Mouse (Mus musculus): Measurements from ENCODE around the gene Tmigd3. TPM values are rescaled to one million over a fixed set of nuclear protein-coding genes. Genes with fewer than 3 reads are reported as not detected.

Tmigd3 gene
- total and polyA plus RNA-seq, 3 experiments: 0.05 to 5.5 TPM; not detected in 1

- H3K9me3 ChIP-seq (replicated peaks): no peaks in the 10 kb centered on the region
- TF ChIP-seq POLR2AphosphoS5 (IDR thresholded peaks at IDR 0.05; ENCODE audit: insufficient replicate concordance, low read depth, low read length) (no peak), TAL1 (conservative IDR thresholded peaks at IDR 0.05; ENCODE audit: low read depth, low read length) (no peak), CTCF (IDR thresholded peaks at IDR 0.05; ENCODE audit: low read depth, low read length) (no peak), GATA1 (IDR thresholded peaks at IDR 0.05; ENCODE audit: borderline replicate concordance, low read length) (no peak), GATA2 (IDR thresholded peaks at IDR 0.05; ENCODE audit: borderline replicate concordance, low read depth, low read length) (no peak)
- no peaks in the 10 kb centered on the region for H3K36me3 ChIP-seq (replicated peaks)
- no peak overlapping the region for H3K4me3 ChIP-seq (ENCODE audit: low read depth, low read length)
- H3K4me1 ChIP-seq (ENCODE audit: insufficient read depth, low read depth, low read length): peaks cover 13% of the 10 kb centered on the region
- peaks cover 45% of the 10 kb centered on the region for H3K27me3 ChIP-seq (ENCODE audit: insufficient read depth, low read length)
- ATAC-seq (ENCODE audit: extremely low read depth, insufficient number of reproducible peaks, low FRiP score, poor library complexity, severe bottlenecking): no peak
- DNase-seq (ENCODE audit: low spot score): no peak
Measured at GRCm38 (mm10) chr3:105877919-105878318, 7.2 kb downstream of the Tmigd3 start.

DNA sequence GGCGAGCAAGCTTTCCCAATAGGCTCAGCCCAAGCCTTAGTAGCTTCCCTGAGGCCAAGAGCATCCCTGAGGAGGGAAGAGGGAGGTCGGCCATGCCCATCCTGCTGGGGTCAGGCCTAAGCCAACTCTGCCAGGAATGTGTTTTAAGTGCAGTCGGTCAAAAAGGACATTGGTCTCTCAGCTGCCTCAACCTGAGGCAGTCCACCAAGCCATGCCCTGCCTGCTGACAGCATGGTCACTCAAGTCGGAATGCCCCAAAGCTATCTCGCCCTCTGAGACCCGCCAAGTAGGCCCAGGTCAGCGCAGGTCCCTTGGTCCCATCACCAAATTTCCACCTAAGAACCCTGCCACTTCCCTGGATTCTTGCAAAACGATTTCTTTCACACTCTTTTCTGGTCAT, 8.0 kb downstream of the Tmigd3 start:
- H3K4me3 ChIP-seq (ENCODE audit: low read depth, low read length): no peak overlapping the region
- ATAC-seq (ENCODE audit: extremely low read depth, insufficient number of reproducible peaks, low FRiP score, poor library complexity, severe bottlenecking): no peak
- no peak for TF ChIP-seq CTCF (IDR thresholded peaks at IDR 0.05; ENCODE audit: low read depth, low read length)
- TF ChIP-seq GATA1 (IDR thresholded peaks at IDR 0.05; ENCODE audit: borderline replicate concordance, low read length): no peak
- TF ChIP-seq TAL1 (conservative IDR thresholded peaks at IDR 0.05; ENCODE audit: low read depth, low read length): no peak
- TF ChIP-seq GATA2 (IDR thresholded peaks at IDR 0.05; ENCODE audit: borderline replicate concordance, low read depth, low read length): no peak
- TF ChIP-seq POLR2AphosphoS5 (IDR thresholded peaks at IDR 0.05; ENCODE audit: insufficient replicate concordance, low read depth, low read length): no peak

GRCm38 (mm10) chr3:105880419-105880818, 9.7 kb downstream of the Tmigd3 start:
- DNase-seq (ENCODE audit: low spot score) (no peak), ATAC-seq (ENCODE audit: extremely low read depth, insufficient number of reproducible peaks, low FRiP score, poor library complexity, severe bottlenecking) (no peak)
- no peaks in the 10 kb centered on the region for H3K36me3 ChIP-seq (replicated peaks)
- no peak overlapping the region for H3K4me3 ChIP-seq (ENCODE audit: low read depth, low read length)
- peaks cover 47% of the 10 kb centered on the region for H3K27me3 ChIP-seq (ENCODE audit: insufficient read depth, low read length)
- H3K4me1 ChIP-seq (ENCODE audit: insufficient read depth, low read depth, low read length): peaks cover 13% of the 10 kb centered on the region
- no peaks in the 10 kb centered on the region for H3K9me3 ChIP-seq (replicated peaks)
- TF ChIP-seq GATA2 (IDR thresholded peaks at IDR 0.05; ENCODE audit: borderline replicate concordance, low read depth, low read length) (no peak), CTCF (IDR thresholded peaks at IDR 0.05; ENCODE audit: low read depth, low read length) (no peak), TAL1 (conservative IDR thresholded peaks at IDR 0.05; ENCODE audit: low read depth, low read length) (no peak), GATA1 (IDR thresholded peaks at IDR 0.05; ENCODE audit: borderline replicate concordance, low read length) (no peak)

More for the DNA sequence above, 8.0 kb downstream of the Tmigd3 start:
- DNase-seq (ENCODE audit: low spot score): no peak
- H3K36me3 ChIP-seq (replicated peaks): no peaks in the 10 kb centered on the region
- no peaks in the 10 kb centered on the region for H3K9me3 ChIP-seq (replicated peaks)
- H3K4me1 ChIP-seq (ENCODE audit: insufficient read depth, low read depth, low read length): peaks cover 13% of the 10 kb centered on the region
- H3K27me3 ChIP-seq (ENCODE audit: insufficient read depth, low read length): peaks cover 49% of the 10 kb centered on the region

- no peak for ATAC-seq (ENCODE audit: extremely low read depth, insufficient number of reproducible peaks, low FRiP score, poor library complexity, severe bottlenecking)
- no peak overlapping the region for H3K4me3 ChIP-seq (ENCODE audit: low read depth, low read length)
- H3K36me3 ChIP-seq (replicated peaks): no peaks in the 10 kb centered on the region
- peaks cover 10% of the 10 kb centered on the region for H3K4me1 ChIP-seq (ENCODE audit: insufficient read depth, low read depth, low read length)
- peaks cover 40% of the 10 kb centered on the region for H3K27me3 ChIP-seq (ENCODE audit: insufficient read depth, low read length)
- no peak for DNase-seq (ENCODE audit: low spot score)
- H3K9me3 ChIP-seq (replicated peaks): no peaks in the 10 kb centered on the region
- TF ChIP-seq TAL1 (conservative IDR thresholded peaks at IDR 0.05; ENCODE audit: low read depth, low read length) (no peak), CTCF (IDR thresholded peaks at IDR 0.05; ENCODE audit: low read depth, low read length) (no peak), GATA1 (IDR thresholded peaks at IDR 0.05; ENCODE audit: borderline replicate concordance, low read length) (no peak), POLR2AphosphoS5 (IDR thresholded peaks at IDR 0.05; ENCODE audit: insufficient replicate concordance, low read depth, low read length) (no peak), GATA2 (IDR thresholded peaks at IDR 0.05; ENCODE audit: borderline replicate concordance, low read depth, low read length) (no peak)
Measured at GRCm38 (mm10) chr3:105882105-105882504, 11.4 kb downstream of the Tmigd3 start.

- Histone ChIP-seq H3K4me3 (ENCODE audit: low read depth, low read length) (no peak overlapping the region), H3K9me3 (replicated peaks) (no peaks in the 10 kb centered on the region), H3K27me3 (ENCODE audit: insufficient read depth, low read length) (peaks cover 36% of the 10 kb centered on the region), H3K4me1 (ENCODE audit: insufficient read depth, low read depth, low read length) (peaks cover 6% of the 10 kb centered on the region), H3K36me3 (replicated peaks) (no peaks in the 10 kb centered on the region)
- ATAC-seq (ENCODE audit: extremely low read depth, insufficient number of reproducible peaks, low FRiP score, poor library complexity, severe bottlenecking) (no peak), DNase-seq (ENCODE audit: low spot score) (no peak)
- no peak for TF ChIP-seq POLR2AphosphoS5 (IDR thresholded peaks at IDR 0.05; ENCODE audit: insufficient replicate concordance, low read depth, low read length)
- TF ChIP-seq GATA1 (IDR thresholded peaks at IDR 0.05; ENCODE audit: borderline replicate concordance, low read length): no peak
- TF ChIP-seq TAL1 (conservative IDR thresholded peaks at IDR 0.05; ENCODE audit: low read depth, low read length): no peak
- no peak for TF ChIP-seq CTCF (IDR thresholded peaks at IDR 0.05; ENCODE audit: low read depth, low read length)
- TF ChIP-seq GATA2 (IDR thresholded peaks at IDR 0.05; ENCODE audit: borderline replicate concordance, low read depth, low read length): no peak
Measured at GRCm38 (mm10) chr3:105883111-105883510, 12.4 kb downstream of the Tmigd3 start.

DNA sequence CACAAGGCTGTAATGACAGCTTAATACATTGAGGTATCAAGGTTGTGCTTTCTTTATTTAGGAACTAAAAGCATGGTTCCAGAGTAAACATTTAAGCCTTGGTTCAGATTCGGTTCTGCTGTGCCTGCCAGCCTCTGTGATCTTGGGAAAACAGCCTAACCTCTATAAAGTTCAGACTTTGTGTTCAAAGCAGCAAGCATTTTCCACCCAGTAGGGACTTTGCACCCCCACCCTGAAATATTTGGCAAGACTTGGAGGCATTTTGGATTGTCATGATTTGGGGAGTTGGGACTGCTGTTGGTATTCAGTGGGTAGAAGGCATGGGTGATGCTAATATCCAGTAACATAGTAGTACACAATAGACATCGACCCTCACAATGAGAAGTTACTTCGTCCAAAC, 18.3 kb downstream of the Tmigd3 start:
- H3K27me3 ChIP-seq (ENCODE audit: insufficient read depth, low read length): no peaks in the 10 kb centered on the region
- DNase-seq (ENCODE audit: low spot score) (no peak), ATAC-seq (ENCODE audit: extremely low read depth, insufficient number of reproducible peaks, low FRiP score, poor library complexity, severe bottlenecking) (no peak)
- no peak for TF ChIP-seq TAL1 (conservative IDR thresholded peaks at IDR 0.05; ENCODE audit: low read depth, low read length)
- TF ChIP-seq GATA1 (IDR thresholded peaks at IDR 0.05; ENCODE audit: borderline replicate concordance, low read length): no peak
- TF ChIP-seq GATA2 (IDR thresholded peaks at IDR 0.05; ENCODE audit: borderline replicate concordance, low read depth, low read length): no peak
- no peak for TF ChIP-seq CTCF (IDR thresholded peaks at IDR 0.05; ENCODE audit: low read depth, low read length)
- TF ChIP-seq POLR2AphosphoS5 (IDR thresholded peaks at IDR 0.05; ENCODE audit: insufficient replicate concordance, low read depth, low read length): no peak
- no peaks in the 10 kb centered on the region for H3K36me3 ChIP-seq (replicated peaks)
- H3K9me3 ChIP-seq (replicated peaks): no peaks in the 10 kb centered on the region
- H3K4me3 ChIP-seq (ENCODE audit: low read depth, low read length): no peak overlapping the region
- H3K4me1 ChIP-seq (ENCODE audit: insufficient read depth, low read depth, low read length): peaks cover 36% of the 10 kb centered on the region

Data from G1E (cell line).